Mouse (Mus musculus): ENCODE data around the gene Tbca. TPM values are rescaled to one million over a fixed set of nuclear protein-coding genes. Genes with fewer than 3 reads are reported as not detected.
A peak's percentile ranks its signal among the peaks of the same experiment; 100 is the strongest.

Tbca gene
- polyA plus RNA-seq, 1 experiment from 2014 or later: 82.7 TPM

- no peak for ATAC-seq (ENCODE audit: low read depth)
- H3K36me3 ChIP-seq (ENCODE audit: control insufficient read depth, insufficient read depth): no peaks in the 10 kb centered on the region
- H3K9me3 ChIP-seq (replicated peaks; ENCODE audit: control insufficient read depth, low read length): no peaks in the 10 kb centered on the region
- no peak overlapping the region for H3K4me3 ChIP-seq (ENCODE audit: low read depth, low read length)
- 6% methylated on average over 3 of the region's 3 CpGs for WGBS (ENCODE audit: insufficient replicate concordance)
- no peak overlapping the region for H3K27ac ChIP-seq (ENCODE audit: low read length)
- H3K4me2 ChIP-seq (ENCODE audit: low read depth, low read length): no peak overlapping the region
- peaks cover 83% of the 10 kb centered on the region for H3K27me3 ChIP-seq (ENCODE audit: control insufficient read depth, insufficient read depth, low read depth, low read length)
- H3K4me1 ChIP-seq (ENCODE audit: control insufficient read depth, low read depth, low read length): peaks cover 5% of the 10 kb centered on the region; the same call in 1 of the 2 replicates
- no peak overlapping the region for H3K9ac ChIP-seq (ENCODE audit: low read depth, low read length)
Observed at GRCm38 (mm10) chr13:94881201-94881600, 92.5 kb downstream of the Tbca start.

DNA sequence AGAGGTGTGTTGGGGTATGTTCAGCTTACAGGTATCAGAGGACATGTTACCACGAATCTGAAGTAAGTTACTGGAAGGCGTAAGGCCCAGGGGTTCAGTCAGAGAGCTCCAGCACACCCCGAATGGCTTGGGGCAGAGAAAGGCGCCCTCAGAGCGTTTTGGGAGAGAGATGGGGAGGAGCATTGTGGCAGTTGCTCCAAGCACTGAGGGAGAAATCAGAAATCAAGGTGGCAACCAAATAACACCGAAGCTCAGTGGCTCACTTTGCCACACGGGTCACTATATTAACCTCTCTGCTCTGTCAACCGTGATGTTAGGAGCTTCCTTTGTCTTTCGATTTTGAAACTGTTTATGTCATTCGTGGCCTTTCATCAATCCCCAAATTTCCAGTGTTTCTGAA is 93.5 kb downstream of the Tbca start:
- 4% methylated on average over 10 of the region's 10 CpGs for WGBS (ENCODE audit: insufficient replicate concordance)
- no peak overlapping the region for H3K9ac ChIP-seq (ENCODE audit: low read depth, low read length)
- peak overlapping the region; percentile 60; the same call in 1 of the 2 replicates for H3K4me2 ChIP-seq (ENCODE audit: low read depth, low read length)
- H3K9me3 ChIP-seq (replicated peaks; ENCODE audit: control insufficient read depth, low read length): no peaks in the 10 kb centered on the region
- peaks cover 78% of the 10 kb centered on the region for H3K27me3 ChIP-seq (ENCODE audit: control insufficient read depth, insufficient read depth, low read depth, low read length)
- peaks cover 5% of the 10 kb centered on the region; the same call in 1 of the 2 replicates for H3K4me1 ChIP-seq (ENCODE audit: control insufficient read depth, low read depth, low read length)
- no peak for ATAC-seq (ENCODE audit: low read depth)
- no peak overlapping the region for H3K27ac ChIP-seq (ENCODE audit: low read length)
- no peaks in the 10 kb centered on the region for H3K36me3 ChIP-seq (ENCODE audit: control insufficient read depth, insufficient read depth)
- H3K4me3 ChIP-seq (ENCODE audit: low read depth, low read length): no peak overlapping the region

GRCm38 (mm10) chr13:94882711-94883145 is 94.0 kb downstream of the Tbca start:
- no peaks in the 10 kb centered on the region for H3K36me3 ChIP-seq (ENCODE audit: control insufficient read depth, insufficient read depth)
- peak overlapping the region; percentile 60 for H3K4me2 ChIP-seq (ENCODE audit: low read depth, low read length)
- H3K4me1 ChIP-seq (ENCODE audit: control insufficient read depth, low read depth, low read length): peaks cover 5% of the 10 kb centered on the region; the same call in 1 of the 2 replicates
- no peak overlapping the region for H3K9ac ChIP-seq (ENCODE audit: low read depth, low read length)
- ATAC-seq (ENCODE audit: low read depth): no peak
- WGBS (ENCODE audit: insufficient replicate concordance): under 1% methylated on average over 37 of the region's 37 CpGs
- peak overlapping the region; percentile 46 for H3K4me3 ChIP-seq (ENCODE audit: low read depth, low read length)
- peaks cover 74% of the 10 kb centered on the region for H3K27me3 ChIP-seq (ENCODE audit: control insufficient read depth, insufficient read depth, low read depth, low read length)
- no peaks in the 10 kb centered on the region for H3K9me3 ChIP-seq (replicated peaks; ENCODE audit: control insufficient read depth, low read length)
- no peak overlapping the region for H3K27ac ChIP-seq (ENCODE audit: low read length)

- H3K4me3 ChIP-seq (ENCODE audit: low read depth, low read length): peak overlapping the region; percentile 46
- no peak overlapping the region for H3K9ac ChIP-seq (ENCODE audit: low read depth, low read length)
- under 1% methylated on average over 80 of the region's 95 CpGs for WGBS (ENCODE audit: insufficient replicate concordance)
- peaks cover 74% of the 10 kb centered on the region for H3K27me3 ChIP-seq (ENCODE audit: control insufficient read depth, insufficient read depth, low read depth, low read length)
- no peak overlapping the region for H3K27ac ChIP-seq (ENCODE audit: low read length)
- H3K4me1 ChIP-seq (ENCODE audit: control insufficient read depth, low read depth, low read length): peaks cover 5% of the 10 kb centered on the region; the same call in 1 of the 2 replicates
- no peaks in the 10 kb centered on the region for H3K9me3 ChIP-seq (replicated peaks; ENCODE audit: control insufficient read depth, low read length)
- H3K4me2 ChIP-seq (ENCODE audit: low read depth, low read length): peak overlapping the region; percentile 60
- 0 out of 2 replicates have a peak, but pooled peaks have one; percentile 11 for ATAC-seq (ENCODE audit: low read depth)
- H3K36me3 ChIP-seq (ENCODE audit: control insufficient read depth, insufficient read depth): no peaks in the 10 kb centered on the region
Observed at GRCm38 (mm10) chr13:94883163-94883965, 94.7 kb downstream of the Tbca start.

- Histone ChIP-seq H3K36me3 (ENCODE audit: control insufficient read depth, insufficient read depth) (no peaks in the 10 kb centered on the region), H3K9me3 (replicated peaks; ENCODE audit: control insufficient read depth, low read length) (no peaks in the 10 kb centered on the region), H3K4me2 (ENCODE audit: low read depth, low read length) (no peak overlapping the region), H3K9ac (ENCODE audit: low read depth, low read length) (no peak overlapping the region), H3K27me3 (ENCODE audit: control insufficient read depth, insufficient read depth, low read depth, low read length) (peaks cover 77% of the 10 kb centered on the region), H3K4me3 (ENCODE audit: low read depth, low read length) (no peak overlapping the region), H3K4me1 (ENCODE audit: control insufficient read depth, low read depth, low read length) (peaks cover 5% of the 10 kb centered on the region; the same call in 1 of the 2 replicates), H3K27ac (ENCODE audit: low read length) (no peak overlapping the region)
- WGBS (ENCODE audit: insufficient replicate concordance): 1% methylated on average over 36 of the region's 36 CpGs
- no peak for ATAC-seq (ENCODE audit: low read depth)
Observed at GRCm38 (mm10) chr13:94883966-94884960, 95.6 kb downstream of the Tbca start.

GRCm38 (mm10) chr13:94885291-94886235 is 96.9 kb downstream of the Tbca start:
- Histone ChIP-seq H3K9ac (ENCODE audit: low read depth, low read length) (no peak overlapping the region), H3K4me1 (ENCODE audit: control insufficient read depth, low read depth, low read length) (peaks cover 5% of the 10 kb centered on the region; the same call in 1 of the 2 replicates), H3K9me3 (replicated peaks; ENCODE audit: control insufficient read depth, low read length) (no peaks in the 10 kb centered on the region), H3K27ac (ENCODE audit: low read length) (no peak overlapping the region), H3K4me2 (ENCODE audit: low read depth, low read length) (no peak overlapping the region), H3K4me3 (ENCODE audit: low read depth, low read length) (no peak overlapping the region), H3K27me3 (ENCODE audit: control insufficient read depth, insufficient read depth, low read depth, low read length) (peaks cover 73% of the 10 kb centered on the region), H3K36me3 (ENCODE audit: control insufficient read depth, insufficient read depth) (no peaks in the 10 kb centered on the region)
- 2% methylated on average over 81 of the region's 81 CpGs for WGBS (ENCODE audit: insufficient replicate concordance)
- ATAC-seq (ENCODE audit: low read depth): no peak

All from liver, embryonic 16.5 days (tissue).